Mouse (Mus musculus): ENCODE data around the gene Speg. TPM values are rescaled to one million over a fixed set of nuclear protein-coding genes. Genes with fewer than 3 reads are reported as not detected.
A peak's percentile ranks its signal among the peaks of the same experiment; 100 is the strongest.

The Speg gene
- polyA plus RNA-seq, 1 experiment from 2014 or later: 45.2 TPM

DNA sequence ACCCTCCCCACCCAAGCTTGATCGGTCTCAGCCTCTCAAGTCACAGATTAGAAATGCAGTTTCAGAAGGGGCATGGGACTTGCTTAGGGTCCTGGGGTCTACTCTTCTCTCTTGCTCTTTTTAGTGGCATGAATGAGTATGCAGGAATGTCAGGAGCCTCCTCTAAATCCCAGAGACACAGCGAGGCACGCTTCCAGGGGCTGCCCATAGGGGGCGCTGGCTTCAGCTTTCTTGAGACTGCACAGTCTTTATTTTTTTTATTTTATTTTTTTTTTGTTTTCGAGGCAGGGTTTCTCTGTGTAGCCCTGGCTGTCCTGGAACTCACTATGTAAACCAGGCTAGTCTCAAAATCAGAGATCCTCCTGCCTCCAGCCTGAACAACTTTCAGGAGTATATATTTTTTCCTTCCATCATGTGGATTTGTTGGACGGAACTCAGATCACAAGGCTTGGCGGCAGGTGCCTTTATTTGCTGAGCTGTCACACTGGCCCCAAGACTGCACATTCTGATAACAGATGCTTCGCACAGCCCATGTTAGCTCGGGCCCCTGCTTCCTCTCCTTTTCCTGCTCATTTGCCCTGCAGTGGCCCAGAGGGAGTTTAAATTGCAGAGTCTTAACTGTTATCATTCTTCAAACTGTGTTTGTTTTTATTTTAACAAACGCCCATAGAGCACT, 50.8 kb downstream of the Speg start:
- no peak overlapping the region for H3K27ac ChIP-seq
- 0 out of 2 replicates have a peak, but pooled peaks cover 1% of the 10 kb centered on the region for H3K36me3 ChIP-seq
- no peak for ATAC-seq (ENCODE audit: insufficient read depth, low FRiP score, low read depth)
- H3K4me3 ChIP-seq (replicated peaks): no peak overlapping the region
- H3K4me1 ChIP-seq: peaks cover 18% of the 10 kb centered on the region; the same call in 1 of the 2 replicates
- no peak overlapping the region for H3K9ac ChIP-seq
- no peaks in the 10 kb centered on the region for H3K9me3 ChIP-seq
- peaks cover 36% of the 10 kb centered on the region for H3K27me3 ChIP-seq (replicated peaks)
- WGBS: 31% methylated on average over 10 of the region's 10 CpGs
- no peak overlapping the region for H3K4me2 ChIP-seq

DNA sequence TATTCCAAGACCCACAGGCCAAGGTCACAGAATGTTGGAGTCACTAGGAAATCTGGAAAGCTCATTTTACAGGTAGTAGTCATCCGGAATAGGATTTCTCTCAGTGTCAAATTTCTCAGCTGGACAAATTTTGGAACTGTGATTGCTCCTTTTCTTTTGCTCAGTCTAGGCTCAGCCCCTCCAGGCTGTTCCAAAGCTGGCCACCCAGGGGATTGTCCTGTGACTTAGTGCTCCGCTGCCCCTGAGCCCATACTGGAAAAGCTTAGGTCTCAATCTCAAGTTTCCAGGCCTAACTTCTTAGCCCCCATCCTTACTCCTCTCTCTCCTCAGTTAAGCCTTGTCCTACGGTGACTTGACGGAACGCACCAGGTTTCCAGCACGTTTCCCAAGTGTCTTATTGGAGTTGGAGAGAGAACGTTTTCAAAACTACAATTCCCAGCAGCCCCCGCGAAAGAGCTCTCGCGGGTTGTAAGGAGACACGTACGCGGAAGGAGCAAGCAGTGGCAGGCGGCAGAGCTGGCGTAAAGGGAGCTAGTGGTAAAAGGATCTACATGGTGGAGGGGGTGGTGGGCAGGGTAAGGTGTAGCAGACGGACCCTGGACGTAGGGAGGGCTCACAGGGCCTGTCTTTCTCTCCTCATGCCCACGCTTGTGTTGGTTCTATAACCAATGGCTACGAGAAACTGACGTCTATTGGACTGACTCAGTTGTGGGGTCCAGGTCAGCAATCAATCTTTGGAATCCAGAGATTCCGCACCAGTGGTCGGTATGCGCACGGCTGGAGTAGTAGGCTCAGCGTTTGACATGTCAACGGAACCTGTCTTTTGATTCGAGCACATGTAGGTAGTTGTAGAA, 60.6 kb downstream of the Speg start, which contains the start of gene Gmppa:
Gmppa (plus strand) TSS at position 456 of the 854 bp plus-strand sequence.
- peak within 1 kb of the TSS; percentile 73 for H3K9ac ChIP-seq
- H3K9me3 ChIP-seq: no peaks in the 10 kb centered on the region
- peak; percentile 74 for ATAC-seq (ENCODE audit: insufficient read depth, low FRiP score, low read depth)
- no peaks in the 10 kb centered on the region for H3K27me3 ChIP-seq (replicated peaks)
- WGBS: 6% methylated on average over 28 of the region's 28 CpGs
- H3K4me1 ChIP-seq: peaks cover 15% of the 10 kb centered on the region
- peak within 1 kb of the TSS; percentile 64; the same call in 1 of the 2 replicates for H3K27ac ChIP-seq
- H3K4me2 ChIP-seq: peak within 1 kb of the TSS; percentile 70
- peak within 1 kb of the TSS; percentile 68 for H3K4me3 ChIP-seq (replicated peaks)
- peaks cover 11% of the 10 kb centered on the region; the same call in 1 of the 2 replicates for H3K36me3 ChIP-seq

DNA sequence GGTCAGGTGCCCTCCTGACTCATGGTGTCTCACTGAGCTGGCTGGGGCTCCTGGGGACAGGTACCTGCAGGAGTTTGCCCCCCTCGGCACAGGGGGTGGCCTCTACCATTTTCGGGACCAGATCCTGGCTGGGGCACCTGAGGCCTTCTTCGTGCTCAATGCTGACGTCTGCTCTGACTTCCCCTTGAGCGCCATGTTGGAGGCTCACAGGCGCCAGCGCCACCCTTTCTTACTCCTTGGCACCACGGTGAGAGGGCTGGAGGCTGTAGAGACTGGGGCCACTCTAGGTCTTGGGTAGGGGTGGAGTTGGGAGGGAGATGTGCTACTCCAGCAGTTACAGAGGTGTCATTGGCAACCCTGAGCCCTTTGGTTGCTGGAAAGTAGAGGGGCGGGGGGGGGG, 63.7 kb downstream of the Speg start:
- peaks cover 15% of the 10 kb centered on the region for H3K4me1 ChIP-seq
- no peak for ATAC-seq (ENCODE audit: insufficient read depth, low FRiP score, low read depth)
- peaks cover 11% of the 10 kb centered on the region for H3K36me3 ChIP-seq
- H3K27ac ChIP-seq: no peak overlapping the region
- WGBS: 76% methylated on average over 8 of the region's 9 CpGs
- no peak overlapping the region for H3K4me3 ChIP-seq (replicated peaks)
- H3K4me2 ChIP-seq: no peak overlapping the region
- no peaks in the 10 kb centered on the region for H3K9me3 ChIP-seq
- H3K9ac ChIP-seq: no peak overlapping the region
- no peaks in the 10 kb centered on the region for H3K27me3 ChIP-seq (replicated peaks)

DNA sequence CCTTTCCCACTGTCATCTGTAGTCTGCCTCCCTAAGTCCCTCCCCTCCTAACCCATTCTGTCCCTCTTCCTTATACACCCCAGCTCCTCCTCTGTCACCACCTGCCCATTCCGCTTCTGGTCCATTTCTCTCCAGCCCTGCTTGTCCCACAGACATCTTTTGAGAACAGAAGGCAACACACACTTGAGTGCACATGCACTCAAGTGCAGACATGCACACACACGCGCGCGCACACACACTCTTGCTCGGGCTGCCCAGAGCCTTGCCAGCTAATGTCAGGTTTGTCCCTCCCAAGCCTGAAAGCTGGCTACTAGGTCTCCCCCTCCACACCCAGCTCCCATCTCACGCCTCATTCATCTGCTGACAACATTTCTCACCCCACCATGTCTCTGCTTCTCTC, 65.6 kb downstream of the Speg start:
- Histone ChIP-seq H3K4me3 (replicated peaks) (no peak overlapping the region), H3K4me2 (no peak overlapping the region), H3K9me3 (no peaks in the 10 kb centered on the region), H3K27me3 (replicated peaks) (0 out of 2 replicates have a peak, but pooled peaks cover 6% of the 10 kb centered on the region), H3K36me3 (peaks cover 11% of the 10 kb centered on the region), H3K9ac (no peak overlapping the region), H3K27ac (no peak overlapping the region), H3K4me1 (peaks cover 22% of the 10 kb centered on the region)
- 97% methylated on average over 7 of the region's 7 CpGs for WGBS
- no peak for ATAC-seq (ENCODE audit: insufficient read depth, low FRiP score, low read depth)

- Histone ChIP-seq H3K27ac (no peak overlapping the region), H3K9me3 (no peaks in the 10 kb centered on the region), H3K4me1 (peaks cover 27% of the 10 kb centered on the region), H3K36me3 (peaks cover 11% of the 10 kb centered on the region), H3K9ac (no peak overlapping the region), H3K27me3 (replicated peaks) (0 out of 2 replicates have a peak, but pooled peaks cover 7% of the 10 kb centered on the region), H3K4me2 (no peak overlapping the region), H3K4me3 (replicated peaks) (no peak overlapping the region)
- no peak for ATAC-seq (ENCODE audit: insufficient read depth, low FRiP score, low read depth)
- WGBS: 89% methylated on average over 15 of the region's 15 CpGs
These were observed 66.4 kb downstream of the Speg start for GRCm38 (mm10) chr1:75441471-75441996.

- WGBS: 85% methylated on average over 9 of the region's 9 CpGs
- ATAC-seq (ENCODE audit: insufficient read depth, low FRiP score, low read depth): no peak
- H3K4me2 ChIP-seq: no peak overlapping the region
- peaks cover 27% of the 10 kb centered on the region for H3K4me1 ChIP-seq
- no peak overlapping the region for H3K4me3 ChIP-seq (replicated peaks)
- no peak overlapping the region for H3K9ac ChIP-seq
- H3K9me3 ChIP-seq: no peaks in the 10 kb centered on the region
- peaks cover 11% of the 10 kb centered on the region for H3K36me3 ChIP-seq
- no peak overlapping the region for H3K27ac ChIP-seq
- peaks cover 12% of the 10 kb centered on the region for H3K27me3 ChIP-seq (replicated peaks)
These were observed 67.1 kb downstream of the Speg start for GRCm38 (mm10) chr1:75442171-75442570.

DNA sequence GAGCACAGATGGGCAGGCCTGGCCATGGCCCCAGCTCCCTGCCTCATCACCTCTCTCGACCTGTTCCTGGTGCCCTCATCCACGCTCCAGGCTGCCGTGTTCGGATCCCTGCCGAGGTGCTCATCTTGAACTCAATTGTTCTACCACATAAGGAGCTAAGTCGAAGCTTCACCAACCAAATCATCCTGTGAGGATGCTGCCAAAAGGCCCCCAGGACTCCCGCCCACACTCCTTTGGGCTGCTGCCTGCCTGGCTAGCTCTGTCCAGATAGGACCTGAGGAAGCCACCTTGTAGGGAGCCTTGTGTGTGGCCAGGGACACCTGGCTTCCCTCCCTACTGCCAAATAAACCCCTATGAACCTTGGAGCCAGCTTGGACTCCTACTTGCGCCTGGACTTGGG, 67.7 kb downstream of the Speg start:
- H3K4me2 ChIP-seq: no peak overlapping the region
- no peak overlapping the region for H3K9ac ChIP-seq
- peaks cover 18% of the 10 kb centered on the region for H3K27me3 ChIP-seq (replicated peaks)
- no peak overlapping the region for H3K27ac ChIP-seq
- no peaks in the 10 kb centered on the region for H3K9me3 ChIP-seq
- peaks cover 10% of the 10 kb centered on the region for H3K36me3 ChIP-seq
- ATAC-seq (ENCODE audit: insufficient read depth, low FRiP score, low read depth): no peak
- no peak overlapping the region for H3K4me3 ChIP-seq (replicated peaks)
- peaks cover 32% of the 10 kb centered on the region for H3K4me1 ChIP-seq
- 60% methylated on average over 8 of the region's 8 CpGs for WGBS

DNA sequence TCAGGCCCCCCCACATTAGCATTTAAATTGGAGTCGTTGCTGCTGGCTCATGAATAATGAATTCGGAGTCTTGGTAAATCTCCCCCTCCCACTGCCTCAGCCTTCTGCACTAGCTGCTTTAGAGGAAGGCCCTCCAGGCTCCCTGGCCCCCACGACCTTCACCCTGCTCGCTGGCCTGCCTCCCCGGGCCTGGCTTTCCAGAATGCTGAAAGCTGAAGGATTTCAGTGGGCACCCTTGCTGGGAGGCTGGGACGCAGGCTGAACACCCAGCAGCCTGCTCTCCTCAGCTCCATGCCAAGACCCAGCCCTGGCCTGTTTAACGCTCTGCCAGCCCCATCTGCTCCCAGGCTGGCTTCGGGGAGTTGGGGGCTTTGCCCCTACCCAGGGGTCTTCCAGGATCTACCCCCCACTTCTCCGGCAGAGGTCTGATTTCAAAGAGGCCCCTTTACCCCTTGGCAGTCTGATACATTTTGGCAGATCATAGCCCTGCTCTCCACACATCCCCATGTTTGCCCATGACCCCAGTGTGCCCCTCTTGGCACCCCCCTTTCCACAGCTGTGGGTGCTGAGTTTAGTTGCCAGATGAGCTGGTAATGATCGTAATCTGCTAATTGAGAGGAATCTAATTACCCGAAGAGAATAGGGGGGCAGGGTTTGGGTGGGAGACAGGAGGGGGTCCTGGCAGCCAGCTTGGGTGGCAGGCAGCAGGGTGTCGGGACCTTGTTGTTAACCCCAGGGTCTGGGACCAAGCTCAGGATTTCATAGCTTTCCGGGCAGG, 68.3 kb downstream of the Speg start:
- Histone ChIP-seq H3K4me3 (replicated peaks) (no peak overlapping the region), H3K36me3 (peaks cover 6% of the 10 kb centered on the region), H3K4me1 (peaks cover 37% of the 10 kb centered on the region), H3K9me3 (no peaks in the 10 kb centered on the region), H3K27me3 (replicated peaks) (peaks cover 23% of the 10 kb centered on the region), H3K27ac (no peak overlapping the region), H3K9ac (no peak overlapping the region), H3K4me2 (no peak overlapping the region)
- no peak for ATAC-seq (ENCODE audit: insufficient read depth, low FRiP score, low read depth)
- WGBS: 45% methylated on average over 13 of the region's 13 CpGs

DNA sequence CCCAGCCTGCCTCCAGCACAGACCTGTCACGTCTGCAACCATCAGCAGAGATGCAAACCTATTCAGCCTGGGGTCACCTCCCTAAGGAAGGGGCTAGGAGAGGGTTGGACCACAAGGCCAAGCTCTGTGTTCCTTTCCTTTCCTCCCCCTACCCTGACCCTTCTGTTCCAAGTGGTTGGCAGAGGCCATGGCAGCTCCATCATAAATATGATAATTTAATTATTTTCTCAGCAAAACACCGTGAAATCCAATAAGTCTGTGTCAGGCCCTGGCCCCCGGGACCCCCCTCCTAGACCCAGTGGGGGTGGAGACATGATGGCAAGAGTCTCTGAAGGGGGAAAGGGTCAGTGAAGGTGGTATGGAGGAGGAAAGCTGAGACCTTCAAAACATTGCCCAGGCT, 69.1 kb downstream of the Speg start:
- no peak for ATAC-seq (ENCODE audit: insufficient read depth, low FRiP score, low read depth)
- H3K4me1 ChIP-seq: peaks cover 40% of the 10 kb centered on the region
- WGBS: 53% methylated on average over 3 of the region's 3 CpGs

GRCm38 (mm10) chr1:75445141-75445701, 70.1 kb downstream of the Speg start:
- no peak overlapping the region; the same call in 1 of the 2 replicates for H3K4me3 ChIP-seq (replicated peaks)
- ATAC-seq (ENCODE audit: insufficient read depth, low FRiP score, low read depth): peak; percentile 4; the same call in 1 of the 2 replicates
- no peak overlapping the region for H3K9ac ChIP-seq
- H3K36me3 ChIP-seq: peaks cover 5% of the 10 kb centered on the region
- no peak overlapping the region; the same call in 1 of the 2 replicates for H3K27ac ChIP-seq
- peak overlapping the region; percentile 46 for H3K4me2 ChIP-seq
- H3K9me3 ChIP-seq: no peaks in the 10 kb centered on the region
- WGBS: 7% methylated on average over 9 of the region's 9 CpGs
- H3K4me1 ChIP-seq: peaks cover 50% of the 10 kb centered on the region
- peaks cover 39% of the 10 kb centered on the region for H3K27me3 ChIP-seq (replicated peaks)

More for the DNA sequence above, 69.1 kb downstream of the Speg start:
- H3K36me3 ChIP-seq: peaks cover 6% of the 10 kb centered on the region
- H3K9me3 ChIP-seq: no peaks in the 10 kb centered on the region
- no peak overlapping the region for H3K9ac ChIP-seq
- H3K4me3 ChIP-seq (replicated peaks): no peak overlapping the region
- no peak overlapping the region for H3K27ac ChIP-seq
- H3K27me3 ChIP-seq (replicated peaks): peaks cover 30% of the 10 kb centered on the region
- no peak overlapping the region for H3K4me2 ChIP-seq

All from stomach, embryonic 15.5 days (tissue).